Mouse (Mus musculus): ENCODE results near the gene Mfsd4b3.

DNA sequence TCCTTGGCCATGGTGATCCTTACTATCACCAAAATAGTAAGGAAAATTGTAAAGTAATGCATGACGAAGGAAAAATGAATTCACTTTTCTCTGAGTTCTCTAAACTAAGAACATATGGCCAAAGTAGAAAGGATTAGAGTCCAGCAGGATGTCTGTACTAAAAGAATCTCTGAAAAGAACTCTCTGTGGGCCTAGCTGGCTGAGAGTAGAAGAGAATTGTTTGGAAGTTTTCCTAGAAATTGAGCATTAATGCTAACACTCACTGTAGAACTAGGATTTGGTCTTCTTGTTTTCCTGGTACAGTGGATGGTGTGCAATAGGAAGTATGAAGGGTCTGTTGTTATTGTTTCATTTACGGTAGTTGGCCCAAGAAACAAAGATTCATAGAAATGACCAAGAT is 4.8 kb downstream of the Mfsd4b3 start:
- TF ChIP-seq GATA1 (IDR thresholded peaks at IDR 0.05; ENCODE audit: low read length) (no peak), TAL1 (IDR thresholded peaks at IDR 0.05; ENCODE audit: low read length) (no peak)
